Mouse (Mus musculus) MEL (cell line): ENCODE results near the gene Dpep1. TPM values are rescaled to one million over a fixed set of nuclear protein-coding genes. Genes with fewer than 3 reads are reported as not detected.
"Not testable (repeated sequence)": the region's sequence is repeated elsewhere in the genome, so short reads cannot be mapped to it uniquely, and the experiment has no call there.

Experiments
- DNase-seq: peaks from one replicate; pipeline ENCODE4 v3.0.0; 2011; ENCODE audit warnings: low read depth, low spot score
- H3K27ac ChIP-seq: 2 replicates; pipeline ENCODE4 v1.5.1; 2012; ENCODE audit warnings: low read depth, mild to moderate bottlenecking, control low read depth, low read length, moderate library complexity; ENCODE audit not compliant: control insufficient read depth
- H3K27me3 ChIP-seq, 2 experiments: fragments of 150-350 bp in 1 of 2; sonication (generic) in 1 of 2; 2 replicates each; pipeline ENCODE4 v1.6.1; 2012; ENCODE audit warnings: low read length in 2 of 2, mild to moderate bottlenecking in 2 of 2, improper control_type of control experiment in 1 of 2, moderate library complexity in 1 of 2; ENCODE audit not compliant: insufficient read depth in 2 of 2, control insufficient read depth in 1 of 2
- H3K36me3 ChIP-seq, 2 experiments: 2 replicates each; pipeline ENCODE4 v1.6.1; 2012 to 2014; ENCODE audit warnings: low read length in 2 of 2, improper control_type of control experiment in 1 of 2, inconsistent platforms in 1 of 2, mild to moderate bottlenecking in 1 of 2; ENCODE audit not compliant: insufficient read depth in 2 of 2, control insufficient read depth in 1 of 2
- H3K4me1 ChIP-seq, 2 experiments: fragments of 150-350 bp in 1 of 2; sonication (generic) in 1 of 2; 2 replicates each; pipeline ENCODE4 v1.6.1; 2012; ENCODE audit warnings: low read length in 2 of 2, improper control_type of control experiment in 1 of 2, mild to moderate bottlenecking in 1 of 2; ENCODE audit not compliant: insufficient read depth in 2 of 2, control insufficient read depth in 1 of 2
- H3K4me3 ChIP-seq, 2 experiments: fragments of 150-350 bp in 1 of 2; sonication (generic) in 1 of 2; 2 replicates each; pipeline ENCODE4 v1.5.1; 2012; ENCODE audit warnings: low read depth in 2 of 2, low read length in 2 of 2, mild to moderate bottlenecking in 2 of 2, moderate library complexity in 2 of 2, control low read depth in 1 of 2, improper control_type of control experiment in 1 of 2; ENCODE audit not compliant: control insufficient read depth in 1 of 2, insufficient read depth in 1 of 2
- H3K79me2 ChIP-seq: 2 replicates; pipeline ENCODE4 v1.6.1; 2012; ENCODE audit warnings: mild to moderate bottlenecking, low read length, moderate library complexity; ENCODE audit not compliant: control insufficient read depth, poor library complexity, insufficient read depth
- H3K9ac ChIP-seq: 2 replicates; pipeline ENCODE4 v1.6.1; 2012; ENCODE audit warnings: low read depth, mild to moderate bottlenecking, control low read depth, low read length, moderate library complexity; ENCODE audit not compliant: control insufficient read depth, poor library complexity, severe bottlenecking
- H3K9me3 ChIP-seq: fragments of 150-350 bp; sonication (generic); replicated peaks from 2 replicates; pipeline ENCODE4 v1.6.1; 2012; ENCODE audit warnings: mild to moderate bottlenecking, low read length, improper control_type of control experiment, moderate library complexity; ENCODE audit not compliant: insufficient read depth
- BHLHE40 ChIP-seq: IDR thresholded peaks from 2 replicates; pipeline ENCODE4 v1.6.1; 2012; ENCODE audit warnings: low read depth, mild to moderate bottlenecking, inconsistent platforms, low read length, improper control_type of control experiment, borderline replicate concordance
- CHD1 ChIP-seq: IDR thresholded peaks from 2 replicates; pipeline ENCODE4 v1.6.1; 2012; ENCODE audit warnings: low read depth, mild to moderate bottlenecking, inconsistent platforms, low read length, improper control_type of control experiment
- CTCF ChIP-seq, 3 experiments: IDR thresholded peaks in 2 of 3; conservative IDR thresholded peaks in 1 of 3; 2 replicates each; pipeline ENCODE4 v1.5.1; 2011 to 2012; ENCODE audit warnings: low read length in 3 of 3, low read depth in 2 of 3, mild to moderate bottlenecking in 2 of 3, improper control_type of control experiment in 1 of 3, inconsistent platforms in 1 of 3, mixed read lengths in 1 of 3, moderate library complexity in 1 of 3; ENCODE audit not compliant: control insufficient read depth in 1 of 3, insufficient read depth in 1 of 3, poor library complexity in 1 of 3, severe bottlenecking in 1 of 3
- E2F4 ChIP-seq: IDR thresholded peaks from 2 replicates; pipeline ENCODE4 v1.6.1; 2011; ENCODE audit warnings: low read depth, low read length, improper control_type of control experiment, borderline replicate concordance
- ELF1 ChIP-seq: IDR thresholded peaks from 2 replicates; pipeline ENCODE4 v1.6.1; 2014; ENCODE audit warnings: low read depth, mild to moderate bottlenecking, inconsistent platforms, low read length, improper control_type of control experiment, moderate library complexity
- EP300 ChIP-seq, 2 experiments: IDR thresholded peaks; 2 replicates each; pipeline ENCODE4 v1.6.1; 2011; ENCODE audit warnings: improper control_type of control experiment in 2 of 2, low read length in 2 of 2, low read depth in 1 of 2, mild to moderate bottlenecking in 1 of 2
- JUND ChIP-seq: IDR thresholded peaks from 2 replicates; pipeline ENCODE4 v1.6.1; 2011; ENCODE audit warnings: low read depth, mild to moderate bottlenecking, improper control_type of control experiment, low read length
- KAT2A ChIP-seq: conservative IDR thresholded peaks from 2 replicates; pipeline ENCODE4 v1.6.1; 2012; ENCODE audit warnings: low read depth, low read length, improper control_type of control experiment, inconsistent platforms
- MAX ChIP-seq: IDR thresholded peaks from 2 replicates; pipeline ENCODE4 v1.6.1; 2011; ENCODE audit warnings: low read length, improper control_type of control experiment
- MXI1 ChIP-seq: IDR thresholded peaks from 2 replicates; pipeline ENCODE4 v1.6.1; 2011; ENCODE audit warnings: mild to moderate bottlenecking, low read depth, low read length, improper control_type of control experiment
- MYB ChIP-seq: IDR thresholded peaks from 2 replicates; pipeline ENCODE4 v1.6.1; 2011; ENCODE audit warnings: mild to moderate bottlenecking, low read depth, low read length, improper control_type of control experiment
- NELFE ChIP-seq: IDR thresholded peaks from 2 replicates; pipeline ENCODE4 v1.6.1; 2011; ENCODE audit warnings: low read depth, low read length, improper control_type of control experiment
- NRF1 ChIP-seq: IDR thresholded peaks from 2 replicates; pipeline ENCODE4 v1.6.1; 2014; ENCODE audit warnings: low read depth, mild to moderate bottlenecking, inconsistent platforms, low read length, improper control_type of control experiment, moderate library complexity; ENCODE audit not compliant: poor library complexity, insufficient read depth, severe bottlenecking
- POLR2AphosphoS2 ChIP-seq: IDR thresholded peaks from 2 replicates; pipeline ENCODE4 v1.6.1; 2011; ENCODE audit warnings: low read length, improper control_type of control experiment
- RAD21 ChIP-seq: IDR thresholded peaks from 2 replicates; pipeline ENCODE4 v1.6.1; 2011; ENCODE audit warnings: mild to moderate bottlenecking, low read depth, low read length, improper control_type of control experiment
- RCOR1 ChIP-seq: IDR thresholded peaks from 2 replicates; pipeline ENCODE4 v1.6.1; 2012; ENCODE audit warnings: low read depth, mild to moderate bottlenecking, inconsistent platforms, low read length, improper control_type of control experiment
- SIN3A ChIP-seq: IDR thresholded peaks from 2 replicates; pipeline ENCODE4 v1.6.1; 2012; ENCODE audit warnings: low read length, improper control_type of control experiment, inconsistent platforms
- TAL1 ChIP-seq: IDR thresholded peaks from 2 replicates; pipeline ENCODE4 v1.6.1; 2012; ENCODE audit warnings: mild to moderate bottlenecking, inconsistent platforms, low read length, moderate library complexity, mixed read lengths
- TBP ChIP-seq: IDR thresholded peaks from 2 replicates; pipeline ENCODE4 v1.8.0; 2011; ENCODE audit warnings: low read depth, low read length, improper control_type of control experiment
- TCF12 ChIP-seq: IDR thresholded peaks from 2 replicates; pipeline ENCODE4 v1.6.1; 2014; ENCODE audit warnings: low read depth, mild to moderate bottlenecking, inconsistent platforms, low read length, improper control_type of control experiment, moderate library complexity
- UBTF ChIP-seq: IDR thresholded peaks from 2 replicates; pipeline ENCODE4 v1.6.1; 2012; ENCODE audit warnings: low read depth, mild to moderate bottlenecking, inconsistent platforms, low read length, improper control_type of control experiment, moderate library complexity, borderline replicate concordance; ENCODE audit not compliant: insufficient read depth
- ZKSCAN1 ChIP-seq: IDR thresholded peaks from 2 replicates; pipeline ENCODE4 v1.6.1; 2012; ENCODE audit warnings: low read depth, mild to moderate bottlenecking, inconsistent platforms, low read length, improper control_type of control experiment, moderate library complexity
- ZMIZ1 ChIP-seq: IDR thresholded peaks from 2 replicates; pipeline ENCODE4 v1.6.1; 2012; ENCODE audit warnings: low read depth, mild to moderate bottlenecking, inconsistent platforms, low read length, improper control_type of control experiment, moderate library complexity
- polyA plus RNA-seq, 2 experiments: library from polyadenylated mRNA; stranded (reverse) in 1 of 2; unstranded in 1 of 2; fragments of >175 nt in 1 of 2; fragments of >200 nt in 1 of 2; gene quantifications; 2 replicates each; pipeline versions ENCODE4 v1.2.1 to v1.2.4; 2012; ENCODE audit warnings: low replicate concordance in 2 of 2, low read depth in 1 of 2; ENCODE audit not compliant: insufficient read length in 2 of 2, insufficient read depth in 1 of 2, missing spikeins in 1 of 2
- total RNA-seq: library from RNA; depleted of rRNA; stranded (reverse); fragments of 300-350 nt; gene quantifications from 2 replicates; pipeline ENCODE4 v1.2.3, GENCODE M21; 2012

Dpep1 gene
- total and polyA plus RNA-seq, 3 experiments: not detected

GRCm38 (mm10) chr8:123224278-123225266, 38.5 kb downstream of the Dpep1 start, which contains the start of gene Cdk10 (continued):
- TF ChIP-seq MXI1: peak; percentile 96
- TF ChIP-seq ELF1: peak; percentile 90
- no peak for TF ChIP-seq TAL1
- no peak for TF ChIP-seq BHLHE40
- no peak for TF ChIP-seq UBTF
- peak; percentile 84 for TF ChIP-seq MAX
- TF ChIP-seq TBP: peak; percentile 92
- peak; percentile 76 for TF ChIP-seq TCF12
- peak; percentile 94 for TF ChIP-seq NRF1
- no peak for TF ChIP-seq MYB
- no peak; the same call in 1 of the 2 replicates for TF ChIP-seq E2F4
- TF ChIP-seq RCOR1: no peak
- peak; percentile 96 for TF ChIP-seq SIN3A
- TF ChIP-seq ZMIZ1: peak; percentile 96
- TF ChIP-seq, all 39 proteins: peak for 18

- Histone ChIP-seq H3K27me3 (no peaks in the 10 kb centered on the region), H3K36me3 (peaks cover 0 to 4% of the 10 kb centered on the region in 2 experiments; a peak in 3 of 4 replicates), H3K4me1 (no peaks in the 10 kb centered on the region; a peak in 1 of 4 replicates), H3K9ac (no peak overlapping the region), H3K79me2 (peaks cover 6% of the 10 kb centered on the region; the same call in 1 of the 2 replicates), H3K4me3 (no peak overlapping the region), H3K9me3 (no peaks in the 10 kb centered on the region), H3K27ac (no peak overlapping the region)
- TF ChIP-seq MYB (no peak), ZKSCAN1 (no peak), RCOR1 (no peak), KAT2A (no peak), POLR2AphosphoS2 (no peak), EP300 (IDR thresholded peaks at IDR 0.05; ENCODE audit: low read depth in 1 of 2, low read length in 2 of 2) (no peak), RAD21 (no peak), JUND (no peak), CHD1 (no peak), E2F4 (no peak), NELFE (no peak), CTCF (IDR thresholded peaks at IDR 0.05 in 2 of 3, conservative IDR thresholded peaks at IDR 0.05 in 1 of 3; ENCODE audit: control insufficient read depth in 1 of 3, insufficient read depth in 1 of 3, low read depth in 2 of 3, low read length in 3 of 3, poor library complexity in 1 of 3, severe bottlenecking in 1 of 3) (no peak), TAL1 (no peak)
- no peak for DNase-seq
These were observed 42.4 kb downstream of the Dpep1 start for GRCm38 (mm10) chr8:123228416-123228815.

- H3K36me3 ChIP-seq, H3K4me3 ChIP-seq, H3K9me3 ChIP-seq, H3K9ac ChIP-seq, H3K27me3 ChIP-seq, DNase-seq, H3K79me2 ChIP-seq, H3K4me1 ChIP-seq, H3K27ac ChIP-seq: not testable (repeated sequence)
These were observed 44.3 kb downstream of the Dpep1 start for GRCm38 (mm10) chr8:123230326-123230725.
